Mouse (Mus musculus) myocyte (in vitro differentiated cells): ENCODE results near the gene Ehf. TPM values are rescaled to one million over a fixed set of nuclear protein-coding genes. Genes with fewer than 3 reads are reported as not detected.

ENCODE experiments used
- H3K27me3 ChIP-seq: one replicate; pipeline ENCODE4 v1.6.1; 2011; ENCODE audit not compliant: control insufficient read depth, insufficient read depth, insufficient read length
- H3K36me3 ChIP-seq: one replicate; pipeline ENCODE4 v1.6.1; 2011; ENCODE audit not compliant: control insufficient read depth, insufficient read depth
- H3K4me2 ChIP-seq: one replicate; pipeline ENCODE4 v1.6.1; 2011; ENCODE audit warnings: low read depth, control low read depth
- H3K4me3 ChIP-seq: one replicate; pipeline ENCODE4 v1.5.1; 2011; ENCODE audit warnings: mild to moderate bottlenecking, control low read depth, moderate library complexity
- H3K79me2 ChIP-seq: one replicate; pipeline ENCODE4 v1.6.1; 2011; ENCODE audit not compliant: control insufficient read depth, insufficient read depth
- H3ac ChIP-seq: one replicate; pipeline ENCODE4 v1.6.1; 2011; ENCODE audit not compliant: control insufficient read depth, insufficient read length
- CEBPB ChIP-seq: IDR thresholded peaks from 2 replicates; pipeline ENCODE4 v1.6.1; 2011; ENCODE audit warnings: mild to moderate bottlenecking, moderate library complexity; ENCODE audit not compliant: poor library complexity, insufficient read depth, severe bottlenecking
- E2F4 ChIP-seq: IDR thresholded peaks from one replicate; pipeline ENCODE4 v1.6.1; 2011; ENCODE audit warnings: mild to moderate bottlenecking, control low read depth, moderate library complexity; ENCODE audit not compliant: insufficient read depth
- MAX ChIP-seq: IDR thresholded peaks from one replicate; pipeline ENCODE4 v1.6.1; 2011; ENCODE audit warnings: low read depth, mild to moderate bottlenecking, control low read depth
- MYOD1 ChIP-seq, 3 experiments: IDR thresholded peaks; one replicate each; pipeline ENCODE4 v1.6.1; 2011; ENCODE audit warnings: control low read depth in 2 of 3, low read depth in 2 of 3, mild to moderate bottlenecking in 2 of 3, moderate library complexity in 1 of 3; ENCODE audit not compliant: insufficient read length in 2 of 3, control insufficient read depth in 1 of 3
- MYOG ChIP-seq, 3 experiments: IDR thresholded peaks; one replicate each; pipeline ENCODE4 v1.6.1; 2011; ENCODE audit warnings: control low read depth in 2 of 3, low read depth in 2 of 3, mild to moderate bottlenecking in 2 of 3; ENCODE audit not compliant: insufficient read length in 2 of 3, control insufficient read depth in 1 of 3, insufficient read depth in 1 of 3
- POLR2A ChIP-seq: IDR thresholded peaks from one replicate; pipeline ENCODE4 v1.6.1; 2011; ENCODE audit warnings: low read depth, mild to moderate bottlenecking, control low read depth, moderate library complexity; ENCODE audit not compliant: insufficient read length
- POLR2AphosphoS2 ChIP-seq: IDR thresholded peaks from one replicate; pipeline ENCODE4 v1.6.1; 2011; ENCODE audit warnings: low read depth, control low read depth; ENCODE audit not compliant: insufficient read length
- REST ChIP-seq: IDR thresholded peaks from one replicate; pipeline ENCODE4 v1.6.1; 2011; ENCODE audit warnings: mild to moderate bottlenecking, control low read depth, moderate library complexity; ENCODE audit not compliant: insufficient read depth, insufficient read length
- SRF ChIP-seq: IDR thresholded peaks from one replicate; pipeline ENCODE4 v1.6.1; 2011; ENCODE audit warnings: low read depth; ENCODE audit not compliant: control insufficient read depth, insufficient read length
- TCF12 ChIP-seq: IDR thresholded peaks from one replicate; pipeline ENCODE4 v1.6.1; 2011; ENCODE audit warnings: mild to moderate bottlenecking, control low read depth; ENCODE audit not compliant: poor library complexity, insufficient read depth, severe bottlenecking
- TCF3 ChIP-seq: IDR thresholded peaks from one replicate; pipeline ENCODE4 v1.6.1; 2011; ENCODE audit warnings: low read depth, control low read depth; ENCODE audit not compliant: insufficient read length
- USF1 ChIP-seq: IDR thresholded peaks from one replicate; pipeline ENCODE4 v1.6.1; 2011; ENCODE audit warnings: low read depth, mild to moderate bottlenecking, control low read depth, moderate library complexity
- polyA plus RNA-seq: library from polyadenylated mRNA; unstranded; fragments of >200 nt; fragmentation: generic; extraction: Trizol; gene quantifications from one replicate; pipeline ENCODE4 v1.2.1, GENCODE M21; 2012; ENCODE audit warnings: missing spikeins

Gene Ehf
- polyA plus RNA-seq, 1 experiment = not detected

DNA sequence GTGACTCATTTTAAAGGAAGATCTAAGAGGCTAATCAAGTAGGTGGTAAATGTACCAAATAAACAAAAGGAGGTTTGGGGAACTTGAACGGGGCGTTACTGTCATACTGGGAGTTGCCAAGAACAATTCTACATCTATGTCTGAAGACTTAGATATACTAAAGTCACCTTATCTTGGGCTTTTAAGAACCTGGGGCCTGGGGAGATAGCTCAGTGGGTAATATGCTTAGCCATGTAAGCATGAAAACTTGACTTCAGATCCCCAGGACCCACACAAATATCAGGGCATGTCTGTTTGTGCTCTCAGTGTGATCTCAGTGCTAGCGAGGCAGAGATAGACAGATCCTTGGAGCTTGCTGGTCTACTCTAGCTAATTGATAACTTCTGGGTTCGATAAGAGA lies 18.6 kb upstream of the Ehf start:
- H3ac ChIP-seq = no peak overlapping the region
- H3K36me3 ChIP-seq = no peaks in the 10 kb centered on the region
- no peaks in the 10 kb centered on the region for H3K79me2 ChIP-seq
- no peak overlapping the region for H3K4me3 ChIP-seq
- no peak for TF ChIP-seq TCF3
- no peak for TF ChIP-seq MYOG (IDR thresholded peaks at IDR 0.05; ENCODE audit: control insufficient read depth in 1 of 3, insufficient read depth in 1 of 3, insufficient read length in 2 of 3, low read depth in 2 of 3)
- TF ChIP-seq MYOD1 (IDR thresholded peaks at IDR 0.05; ENCODE audit: control insufficient read depth in 1 of 3, insufficient read length in 2 of 3, low read depth in 2 of 3) = no peak
- TF ChIP-seq POLR2AphosphoS2 = no peak
- TF ChIP-seq MAX = no peak
- no peak for TF ChIP-seq E2F4
- H3K27me3 ChIP-seq = no peaks in the 10 kb centered on the region
- no peak overlapping the region for H3K4me2 ChIP-seq

DNA sequence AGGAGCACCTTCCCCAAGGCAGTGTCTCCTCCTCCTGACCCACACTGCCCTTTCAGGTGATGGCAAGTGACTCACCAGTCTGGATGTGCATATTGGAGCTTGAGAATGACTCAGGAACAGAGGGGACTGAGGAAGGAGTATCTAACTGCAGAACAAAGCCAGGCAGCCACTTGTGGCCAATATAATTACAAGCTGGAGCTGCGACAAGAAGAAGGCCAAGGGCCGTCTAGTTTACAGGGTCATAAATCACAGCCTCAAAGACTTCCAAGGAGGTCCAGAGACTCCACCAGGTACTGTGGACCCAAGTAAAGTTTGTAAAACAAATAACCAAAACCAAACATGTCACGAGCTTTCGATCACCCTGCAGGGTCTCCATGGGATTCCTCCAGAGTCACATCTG lies 10.9 kb upstream of the Ehf start:
- H3ac ChIP-seq = no peak overlapping the region
- H3K79me2 ChIP-seq = no peaks in the 10 kb centered on the region
- no peak for TF ChIP-seq MYOG (IDR thresholded peaks at IDR 0.05; ENCODE audit: control insufficient read depth in 1 of 3, insufficient read depth in 1 of 3, insufficient read length in 2 of 3, low read depth in 2 of 3)
- no peak for TF ChIP-seq MYOD1 (IDR thresholded peaks at IDR 0.05; ENCODE audit: control insufficient read depth in 1 of 3, insufficient read length in 2 of 3, low read depth in 2 of 3)
- TF ChIP-seq SRF = no peak
- TF ChIP-seq CEBPB = no peak
- no peak for TF ChIP-seq TCF12
- no peak for TF ChIP-seq E2F4
- TF ChIP-seq POLR2A = no peak
- no peak for TF ChIP-seq TCF3
- no peak for TF ChIP-seq USF1
- no peak for TF ChIP-seq MAX
- no peak for TF ChIP-seq REST
- H3K4me2 ChIP-seq = no peak overlapping the region
- peaks cover 1% of the 10 kb centered on the region for H3K27me3 ChIP-seq
- no peak overlapping the region for H3K4me3 ChIP-seq
- H3K36me3 ChIP-seq = no peaks in the 10 kb centered on the region

DNA sequence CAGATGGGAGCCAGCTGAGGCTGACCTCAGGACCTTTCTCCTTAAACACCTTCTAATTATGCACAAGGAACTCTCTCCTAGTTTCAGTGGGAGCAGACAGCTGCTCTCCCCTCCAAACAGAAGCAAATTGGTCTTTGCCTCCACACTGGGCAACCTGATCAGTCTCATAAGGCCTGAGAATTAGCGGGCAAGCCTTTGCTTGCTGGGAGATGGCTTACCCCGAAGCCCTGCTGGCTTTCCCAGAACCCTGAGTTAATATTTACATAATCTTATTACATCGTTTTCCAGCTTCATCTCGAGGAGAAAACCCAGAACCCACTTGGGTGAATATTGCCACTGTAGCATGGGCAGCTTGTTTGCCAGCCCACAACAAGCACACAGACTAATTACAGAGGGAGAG lies 9.6 kb upstream of the Ehf start:
- Histone ChIP-seq H3K27me3 (peaks cover 4% of the 10 kb centered on the region), H3ac (no peak overlapping the region), H3K36me3 (no peaks in the 10 kb centered on the region), H3K4me3 (no peak overlapping the region), H3K79me2 (no peaks in the 10 kb centered on the region), H3K4me2 (no peak overlapping the region)
- TF ChIP-seq E2F4 (no peak), POLR2A (no peak), SRF (no peak), POLR2AphosphoS2 (no peak), TCF3 (no peak), CEBPB (no peak), REST (no peak), MYOD1 (IDR thresholded peaks at IDR 0.05; ENCODE audit: control insufficient read depth in 1 of 3, insufficient read length in 2 of 3, low read depth in 2 of 3) (no peak), USF1 (no peak), MYOG (IDR thresholded peaks at IDR 0.05; ENCODE audit: control insufficient read depth in 1 of 3, insufficient read depth in 1 of 3, insufficient read length in 2 of 3, low read depth in 2 of 3) (no peak), TCF12 (no peak), MAX (no peak)

DNA sequence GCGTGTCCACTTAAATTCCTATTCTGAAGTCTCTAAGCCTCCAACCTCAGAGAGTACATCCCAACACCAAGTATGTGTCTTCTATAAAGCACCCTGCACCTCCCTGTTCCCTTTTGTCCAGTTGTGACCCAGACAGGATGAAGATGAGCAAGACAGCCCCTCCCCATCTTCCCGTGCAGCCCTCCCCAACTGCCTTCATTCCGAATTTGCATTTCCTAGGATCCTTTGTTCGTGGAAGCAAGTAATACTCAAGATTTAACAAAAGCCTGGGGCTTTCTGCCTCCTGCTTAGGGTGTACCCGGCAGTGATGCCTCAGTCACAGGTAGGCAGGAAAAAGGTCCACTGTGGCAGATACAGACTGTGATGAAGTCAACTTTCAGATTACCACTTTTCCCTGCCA lies 7.6 kb upstream of the Ehf start:
- H3K36me3 ChIP-seq = no peaks in the 10 kb centered on the region
- peaks cover 9% of the 10 kb centered on the region for H3K27me3 ChIP-seq
- H3ac ChIP-seq = no peak overlapping the region
- no peak overlapping the region for H3K4me2 ChIP-seq
- no peaks in the 10 kb centered on the region for H3K79me2 ChIP-seq
- TF ChIP-seq TCF12 (no peak), POLR2A (no peak), POLR2AphosphoS2 (no peak), TCF3 (no peak), REST (no peak), MYOD1 (IDR thresholded peaks at IDR 0.05; ENCODE audit: control insufficient read depth in 1 of 3, insufficient read length in 2 of 3, low read depth in 2 of 3) (no peak), SRF (no peak), CEBPB (no peak), E2F4 (no peak), MAX (no peak), MYOG (IDR thresholded peaks at IDR 0.05; ENCODE audit: control insufficient read depth in 1 of 3, insufficient read depth in 1 of 3, insufficient read length in 2 of 3, low read depth in 2 of 3) (no peak), USF1 (no peak)
- no peak overlapping the region for H3K4me3 ChIP-seq

DNA sequence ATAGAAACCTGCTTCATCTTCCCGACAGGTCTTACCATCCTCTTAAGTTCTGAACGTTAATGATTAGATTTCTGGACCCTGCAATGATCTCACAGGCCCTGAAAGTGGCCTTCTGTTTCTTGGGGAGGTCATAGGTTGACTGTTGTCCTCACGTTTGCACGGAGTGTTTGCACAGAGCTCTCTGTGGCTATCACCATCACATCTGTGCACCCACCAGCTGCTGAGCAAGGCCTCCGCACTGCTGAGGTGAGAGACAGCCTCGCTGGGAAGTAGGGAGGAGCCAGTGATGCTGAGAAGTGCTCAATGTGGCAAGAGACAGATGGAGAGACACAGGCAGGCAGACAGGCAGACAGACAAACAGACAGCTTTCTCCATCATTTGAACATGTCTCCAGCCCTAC lies 3.6 kb upstream of the Ehf start:
- Histone ChIP-seq H3K27me3 (peaks cover 16% of the 10 kb centered on the region), H3ac (no peak overlapping the region), H3K4me2 (no peak overlapping the region), H3K79me2 (no peaks in the 10 kb centered on the region), H3K36me3 (no peaks in the 10 kb centered on the region), H3K4me3 (no peak overlapping the region)
- TF ChIP-seq SRF (no peak), MYOG (IDR thresholded peaks at IDR 0.05; ENCODE audit: control insufficient read depth in 1 of 3, insufficient read depth in 1 of 3, insufficient read length in 2 of 3, low read depth in 2 of 3) (no peak), REST (no peak), POLR2A (no peak), CEBPB (no peak), E2F4 (no peak), POLR2AphosphoS2 (no peak), MYOD1 (IDR thresholded peaks at IDR 0.05; ENCODE audit: control insufficient read depth in 1 of 3, insufficient read length in 2 of 3, low read depth in 2 of 3) (no peak), USF1 (no peak), TCF3 (no peak), TCF12 (no peak), MAX (no peak)
